Mouse (Mus musculus) brown adipose tissue, adult 24 weeks (tissue): Measurements from ENCODE around the gene Otoa. TPM values are rescaled to one million over a fixed set of nuclear protein-coding genes. Genes with fewer than 3 reads are reported as not detected.

Source experiments
- H3K27ac ChIP-seq: fragments of 200-500 bp; replicated peaks from 2 replicates; pipeline ENCODE4 v1.5.1; 2012; ENCODE audit warnings: low read depth, mild to moderate bottlenecking, low read length
- H3K4me1 ChIP-seq: fragments of 200-500 bp; 2 replicates; pipeline ENCODE4 v1.6.1; 2012; ENCODE audit warnings: low read length, mixed read lengths; ENCODE audit not compliant: control insufficient read depth, insufficient read depth, insufficient read length
- H3K4me3 ChIP-seq: fragments of 200-500 bp; 2 replicates; pipeline ENCODE4 v1.5.1; 2012; ENCODE audit warnings: low read depth, mild to moderate bottlenecking, low read length, moderate library complexity; ENCODE audit not compliant: insufficient read depth
- polyA plus RNA-seq: library from polyadenylated mRNA; stranded (reverse); fragments of >200 nt; gene quantifications from 2 replicates; pipeline ENCODE4 v1.2.4, GENCODE M21; 2012; ENCODE audit not compliant: missing spikeins, insufficient read depth, insufficient read length

The Otoa gene
- polyA plus RNA-seq, 1 experiment: not detected

DNA sequence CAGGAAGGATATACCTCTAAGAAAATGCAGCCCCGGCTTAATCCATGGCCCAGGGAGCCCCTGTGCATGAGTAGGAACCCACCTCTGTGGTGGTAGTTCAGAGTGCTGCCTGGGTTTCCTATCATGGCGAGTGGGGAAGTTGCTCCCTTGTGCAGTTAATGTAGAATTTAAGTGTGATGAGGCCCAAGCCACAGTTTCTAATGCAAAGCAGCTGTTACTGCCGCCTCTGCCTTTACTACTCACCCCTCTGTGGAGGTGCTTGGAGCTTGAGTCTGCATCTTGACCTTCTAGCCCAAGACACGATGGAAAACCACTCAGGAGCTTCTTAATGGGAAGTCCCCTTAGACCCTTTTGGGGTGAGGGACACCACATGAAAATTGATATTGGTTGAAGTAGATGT lies 10.2 kb upstream of the Otoa start:
- H3K27ac ChIP-seq: no peak overlapping the region
- peaks cover 12% of the 10 kb centered on the region for H3K4me1 ChIP-seq
- H3K4me3 ChIP-seq: no peak overlapping the region

- Histone ChIP-seq H3K27ac (peak overlapping the region; percentile 11; the same call in 1 of the 2 replicates), H3K4me3 (no peak overlapping the region), H3K4me1 (peaks cover 12% of the 10 kb centered on the region)
Measured at GRCm38 (mm10) chr7:121072506-121072905, 8.9 kb upstream of the Otoa start.

DNA sequence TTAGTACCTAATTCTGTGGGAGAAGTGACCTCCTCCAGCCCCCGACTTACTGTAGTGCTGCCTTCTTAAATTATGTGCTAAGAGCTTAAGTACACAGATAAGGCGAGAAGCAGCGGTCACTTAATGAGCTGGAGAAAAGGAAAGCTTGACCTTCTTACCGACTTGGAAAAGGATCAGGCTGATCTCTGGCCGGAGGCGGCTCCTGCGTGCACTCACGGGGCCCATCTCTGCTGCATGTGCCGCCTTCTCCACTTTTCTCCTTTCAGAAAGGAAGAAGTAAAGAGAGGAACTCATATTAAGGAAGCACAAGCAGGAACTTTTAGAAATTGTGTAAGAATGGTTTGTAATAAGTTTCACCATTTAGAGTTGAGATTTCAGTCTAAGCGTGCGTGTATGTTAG lies 7.2 kb upstream of the Otoa start, which contains the start of gene Igsf6:
Igsf6 (minus strand) TSS at position 292 of the 400 bp plus-strand sequence.
- Histone ChIP-seq H3K4me1 (peaks cover 12% of the 10 kb centered on the region), H3K4me3 (peak within 1 kb of the TSS; percentile 39), H3K27ac (peak within 1 kb of the TSS; percentile 74)

- Histone ChIP-seq H3K4me1 (peaks cover 12% of the 10 kb centered on the region), H3K4me3 (no peak overlapping the region), H3K27ac (peak overlapping the region; percentile 74)
Measured at GRCm38 (mm10) chr7:121074801-121075400, 6.5 kb upstream of the Otoa start.

- H3K4me1 ChIP-seq: peaks cover 12% of the 10 kb centered on the region
- peak overlapping the region; percentile 74 for H3K27ac ChIP-seq
- no peak overlapping the region for H3K4me3 ChIP-seq
Measured at GRCm38 (mm10) chr7:121075416-121075815, 6.0 kb upstream of the Otoa start.

DNA sequence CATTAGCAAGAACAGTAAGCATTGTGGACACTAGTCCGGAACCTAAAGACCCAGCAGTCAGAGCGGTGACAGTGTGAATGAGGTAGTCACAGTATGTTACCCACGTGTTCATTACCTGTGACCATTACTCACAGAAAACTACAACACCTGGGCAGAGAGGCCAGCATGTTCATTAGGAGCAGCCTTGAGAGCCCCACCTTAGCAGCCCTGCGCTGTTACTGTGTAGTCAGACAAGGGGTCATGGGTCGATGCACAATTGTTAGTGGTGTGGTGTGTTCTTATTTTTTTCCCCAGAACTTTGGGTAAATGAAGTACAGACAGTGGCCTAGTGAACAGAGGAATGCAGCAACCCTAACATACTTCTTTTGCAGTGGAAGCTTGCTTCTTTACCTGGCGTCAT lies 4.1 kb upstream of the Otoa start:
- H3K4me3 ChIP-seq: no peak overlapping the region
- no peak overlapping the region for H3K27ac ChIP-seq
- peaks cover 12% of the 10 kb centered on the region for H3K4me1 ChIP-seq

GRCm38 (mm10) chr7:121077829-121078228 lies 3.6 kb upstream of the Otoa start:
- Histone ChIP-seq H3K4me1 (peaks cover 12% of the 10 kb centered on the region), H3K4me3 (no peak overlapping the region), H3K27ac (no peak overlapping the region)

GRCm38 (mm10) chr7:121081816-121082215 lies 366 bp downstream of the Otoa start:
- Histone ChIP-seq H3K27ac (no peak overlapping the region), H3K4me1 (no peaks in the 10 kb centered on the region), H3K4me3 (no peak overlapping the region)

- Histone ChIP-seq H3K27ac (no peak overlapping the region), H3K4me3 (no peak overlapping the region), H3K4me1 (no peaks in the 10 kb centered on the region)
Measured at GRCm38 (mm10) chr7:121082949-121083513, 1.6 kb downstream of the Otoa start.

DNA sequence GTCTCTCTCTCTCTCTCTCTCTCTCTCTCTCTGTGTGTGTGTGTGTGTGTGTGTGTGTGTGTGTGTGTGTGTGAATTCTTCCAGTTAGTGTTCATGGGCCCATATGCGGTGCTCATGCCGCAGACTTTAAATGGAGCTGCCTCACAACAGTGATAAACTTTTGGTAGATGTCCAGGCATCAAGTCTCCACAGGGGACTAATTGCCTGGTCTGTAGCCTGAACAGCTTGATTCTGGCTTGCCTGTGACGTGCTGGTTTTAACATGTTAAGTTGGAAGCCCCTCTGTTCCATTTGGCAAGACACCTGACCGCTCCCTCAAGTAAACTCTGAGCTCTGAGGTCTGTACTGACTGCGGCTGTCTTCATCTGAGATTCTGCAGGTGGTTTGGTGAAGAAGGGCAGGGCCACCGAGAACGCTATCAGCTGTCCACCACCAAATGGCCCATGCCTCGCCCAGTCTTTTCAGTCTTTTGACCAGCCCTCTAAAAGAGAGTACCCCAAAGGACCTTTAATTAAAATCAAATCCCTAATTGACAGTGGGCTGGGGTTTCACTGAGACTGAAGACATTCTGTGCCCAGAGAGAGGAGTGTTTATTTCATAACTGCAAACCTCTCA lies 3.5 kb downstream of the Otoa start:
- Histone ChIP-seq H3K4me3 (no peak overlapping the region), H3K4me1 (no peaks in the 10 kb centered on the region), H3K27ac (no peak overlapping the region)

GRCm38 (mm10) chr7:121085500-121085899 lies 4.0 kb downstream of the Otoa start:
- no peaks in the 10 kb centered on the region for H3K4me1 ChIP-seq
- H3K27ac ChIP-seq: no peak overlapping the region
- H3K4me3 ChIP-seq: no peak overlapping the region

DNA sequence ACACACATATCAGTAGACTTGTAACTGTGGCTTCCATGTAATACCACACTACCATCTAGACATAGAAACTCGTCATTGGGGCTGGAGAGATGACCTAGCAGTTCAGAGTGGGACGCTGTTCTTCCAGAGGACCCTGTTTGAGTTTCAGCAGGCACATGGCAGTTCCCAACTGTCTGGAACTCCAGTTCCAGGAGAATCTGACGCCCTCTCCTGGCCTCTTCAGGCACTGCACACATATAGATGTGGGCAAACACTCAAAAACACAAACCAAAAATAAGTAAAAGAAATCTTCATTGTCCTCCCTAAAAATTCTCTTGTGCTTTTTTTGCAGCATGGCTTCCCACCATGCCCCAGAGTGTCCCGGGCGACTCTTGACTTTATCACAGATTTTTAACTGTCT lies 7.3 kb downstream of the Otoa start:
- Histone ChIP-seq H3K4me1 (no peaks in the 10 kb centered on the region), H3K27ac (no peak overlapping the region), H3K4me3 (no peak overlapping the region)

- Histone ChIP-seq H3K4me3 (no peak overlapping the region), H3K4me1 (no peaks in the 10 kb centered on the region), H3K27ac (no peak overlapping the region)
Measured at GRCm38 (mm10) chr7:121090748-121091147, 9.3 kb downstream of the Otoa start.

GRCm38 (mm10) chr7:121093026-121093425 lies 11.6 kb downstream of the Otoa start:
- H3K4me1 ChIP-seq: no peaks in the 10 kb centered on the region
- no peak overlapping the region for H3K4me3 ChIP-seq
- no peak overlapping the region for H3K27ac ChIP-seq

DNA sequence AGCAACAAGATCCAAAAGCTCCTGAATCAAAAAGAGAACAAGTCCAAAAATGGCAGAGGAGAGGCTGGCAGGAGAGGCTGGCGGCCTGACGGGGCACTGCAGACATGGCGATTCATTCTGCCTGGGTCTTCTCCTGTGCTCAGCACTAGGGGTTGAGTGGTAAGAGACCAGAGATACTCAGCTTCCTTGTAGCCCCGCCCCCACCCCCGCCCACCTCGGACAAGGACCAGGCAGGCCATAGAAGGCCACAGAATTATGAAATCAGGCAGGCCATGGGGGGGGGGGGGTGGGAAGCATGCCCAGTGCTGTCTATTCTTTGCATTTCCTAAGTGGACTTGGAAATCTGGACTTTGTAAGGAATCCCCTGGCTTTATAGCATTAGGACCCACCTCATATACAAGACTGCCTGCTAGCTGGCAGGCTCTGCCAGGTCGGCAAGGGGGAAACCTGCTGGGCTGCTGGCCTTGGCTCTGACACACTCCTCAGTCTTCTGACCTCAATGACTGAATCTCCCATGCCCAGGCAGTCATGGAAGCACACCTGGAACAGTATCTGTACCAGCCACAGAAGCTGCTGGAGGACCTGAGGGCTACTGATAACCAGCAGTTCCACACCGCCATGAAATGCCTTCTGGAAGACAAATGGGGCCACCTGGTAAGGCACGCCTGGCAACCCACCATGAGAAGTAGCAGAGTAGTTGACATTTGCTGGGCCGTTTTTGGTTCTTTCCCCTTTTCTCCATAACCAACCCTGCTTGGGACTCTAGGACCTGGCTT lies 17.4 kb downstream of the Otoa start:
- Histone ChIP-seq H3K4me3 (no peak overlapping the region), H3K4me1 (no peaks in the 10 kb centered on the region), H3K27ac (no peak overlapping the region)
